Mouse (Mus musculus) yolk sac, embryonic 10.5 days (tissue): ENCODE results near the gene Gm14085.

Source experiments
- DNase-seq: peaks from one replicate; pipeline ENCODE4 v3.0.0-alpha.2; 2017; ENCODE audit warnings: low spot score

Gm14085 gene

DNA sequence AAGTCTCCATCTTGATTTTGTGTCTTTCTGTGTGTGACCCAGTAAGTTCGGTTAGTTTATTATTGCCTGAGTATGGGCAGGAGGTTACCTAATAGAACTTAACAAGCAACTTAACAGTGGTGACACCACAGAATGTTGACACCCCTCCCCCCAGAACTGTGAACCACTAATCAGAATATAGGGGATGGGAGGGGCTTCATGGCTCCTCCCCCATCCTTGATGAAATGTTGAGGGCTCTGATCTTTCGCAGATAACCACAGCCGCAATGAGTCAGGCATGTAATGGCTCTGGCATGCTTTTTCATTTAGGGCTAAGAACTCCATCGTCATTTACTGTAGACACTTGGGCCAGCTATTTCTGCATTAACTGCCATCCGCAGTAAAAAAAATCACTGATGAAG, 76.5 kb downstream of the Gm14085 start:
- no peak for DNase-seq

DNA sequence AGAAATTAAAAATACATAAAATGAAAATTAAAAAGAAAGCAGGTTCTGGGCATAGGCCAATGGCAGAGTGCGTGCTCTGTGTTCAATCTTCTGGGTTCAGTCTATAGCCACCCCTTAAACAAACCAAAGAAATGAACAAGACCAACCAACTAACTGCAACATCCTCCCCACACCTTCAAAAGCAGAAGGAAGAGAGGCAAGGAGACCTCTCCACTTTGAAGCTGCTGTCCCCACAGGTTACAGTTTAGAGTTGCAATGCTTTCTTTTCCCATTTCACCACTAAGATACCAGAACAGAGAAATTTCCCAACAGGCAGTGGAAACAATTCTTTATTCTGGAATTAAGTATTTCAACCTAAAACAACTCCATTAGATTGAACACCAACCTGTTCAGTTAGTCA, 77.5 kb downstream of the Gm14085 start:
- no peak for DNase-seq

DNA sequence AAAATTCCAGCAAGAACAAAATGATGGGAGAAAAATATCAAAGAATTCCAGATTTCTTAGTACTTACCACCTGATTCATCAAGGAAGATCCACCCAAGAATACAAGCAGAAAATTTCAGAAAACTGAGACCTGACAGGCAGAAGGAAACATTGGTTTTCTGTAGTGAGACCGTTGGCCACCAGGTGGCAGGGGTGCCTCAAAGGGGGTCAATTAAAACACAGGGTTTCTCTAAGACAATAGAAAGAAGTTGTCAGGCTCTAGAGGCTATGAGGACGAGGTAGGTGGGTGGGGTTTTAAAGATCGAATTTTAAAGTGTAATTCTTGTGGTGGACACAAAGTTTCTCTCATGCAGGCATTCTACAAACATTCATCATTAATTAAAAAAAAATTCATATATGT, 84.7 kb downstream of the Gm14085 start:
- DNase-seq, result no peak

DNA sequence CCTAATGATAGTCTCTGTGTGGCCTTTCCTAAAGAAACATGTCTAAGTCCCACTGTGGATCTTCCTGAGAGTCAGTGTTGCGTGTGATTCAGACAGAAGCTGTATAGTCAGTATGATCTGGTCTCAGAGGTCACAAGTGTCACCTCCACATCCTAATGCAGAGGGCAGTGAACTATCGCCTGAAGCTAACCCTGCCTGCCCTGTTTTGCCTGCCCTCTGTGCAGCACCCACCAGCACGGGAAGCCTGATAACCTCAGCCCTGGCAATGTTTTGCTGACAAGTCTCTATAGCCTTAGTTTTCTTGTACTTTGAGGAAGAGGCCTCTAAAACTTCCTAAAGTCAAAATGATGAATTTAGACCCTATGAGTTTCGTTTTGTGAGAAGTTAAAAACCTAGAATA, 85.7 kb downstream of the Gm14085 start:
- no peak for DNase-seq

DNA sequence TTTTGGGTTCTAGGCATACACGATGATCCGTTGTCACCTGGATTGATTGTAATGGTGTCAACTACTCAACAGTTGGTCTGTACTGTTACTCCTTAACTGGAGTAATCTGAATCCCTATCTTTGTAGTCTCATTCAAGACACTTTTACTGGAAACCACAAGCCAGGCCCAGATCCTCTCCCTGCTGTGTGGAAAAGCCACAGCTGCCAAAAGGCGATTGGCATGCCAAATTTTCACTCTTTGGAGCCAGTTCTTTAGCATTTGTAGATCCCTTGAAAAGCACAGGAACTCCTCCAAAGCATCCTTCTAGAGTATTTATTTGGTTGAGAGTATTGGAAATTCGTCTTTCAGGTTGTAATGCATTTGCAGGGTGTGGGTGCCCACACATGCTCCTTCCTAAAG, 86.6 kb downstream of the Gm14085 start:
- no peak for DNase-seq

DNA sequence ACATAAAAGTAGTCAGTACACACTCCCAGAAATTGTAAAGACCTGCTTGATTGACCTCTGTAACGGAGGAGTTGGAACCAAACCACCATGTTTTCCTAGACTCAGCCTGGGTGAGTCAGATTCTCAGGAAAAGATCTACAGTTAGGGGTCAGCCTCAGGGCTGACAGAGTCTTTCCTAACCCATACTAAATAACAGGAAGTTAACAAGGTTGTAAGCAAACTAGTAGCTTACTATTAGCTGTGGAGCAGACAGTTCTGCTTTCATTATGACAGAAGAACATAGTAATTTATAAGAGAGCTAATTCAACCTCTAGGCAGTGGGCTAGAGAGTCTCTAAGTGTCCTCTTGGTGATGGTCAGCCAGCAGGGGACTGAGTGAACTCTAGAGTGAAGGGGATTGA, 87.7 kb downstream of the Gm14085 start:
- DNase-seq, result no peak

DNA sequence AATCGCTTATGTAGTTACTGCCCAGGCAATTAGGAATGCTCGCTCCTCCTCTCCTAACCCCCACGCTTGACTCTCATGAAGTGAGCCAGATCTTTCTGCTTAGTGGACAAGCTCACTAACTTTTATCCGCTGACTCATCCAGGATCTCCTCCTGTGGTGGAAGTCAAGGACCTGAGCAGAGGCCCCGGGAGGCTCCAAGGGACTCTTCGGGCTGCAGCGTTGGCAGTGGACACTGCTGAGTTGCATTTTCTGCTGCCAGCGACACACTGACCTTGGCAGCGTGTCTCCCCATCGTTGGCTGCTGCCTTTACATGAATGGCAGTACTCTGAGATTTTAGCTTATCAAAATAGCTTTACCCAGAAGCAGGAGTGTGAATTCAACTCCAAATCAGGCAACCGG, 90.7 kb downstream of the Gm14085 start:
- DNase-seq, result no peak

DNA sequence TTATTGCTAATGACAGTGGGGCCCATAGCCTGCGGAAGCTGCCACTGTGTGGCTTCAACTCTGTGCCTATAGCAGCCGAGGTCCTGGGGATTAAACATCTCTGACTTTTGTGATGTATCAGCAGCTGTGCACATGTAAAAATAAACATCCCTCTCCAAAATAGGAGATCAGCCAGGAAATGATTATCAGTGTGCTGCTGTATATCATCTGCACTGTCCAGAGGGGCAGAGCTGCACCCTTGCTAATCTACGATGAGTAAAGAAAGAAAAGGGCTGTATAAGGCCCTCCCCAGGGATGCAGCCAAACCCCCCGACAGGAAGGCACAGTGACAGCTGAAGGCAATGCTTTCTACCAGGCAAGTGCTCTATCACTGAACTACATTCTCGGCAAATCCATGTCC, 91.6 kb downstream of the Gm14085 start:
- no peak for DNase-seq

DNA sequence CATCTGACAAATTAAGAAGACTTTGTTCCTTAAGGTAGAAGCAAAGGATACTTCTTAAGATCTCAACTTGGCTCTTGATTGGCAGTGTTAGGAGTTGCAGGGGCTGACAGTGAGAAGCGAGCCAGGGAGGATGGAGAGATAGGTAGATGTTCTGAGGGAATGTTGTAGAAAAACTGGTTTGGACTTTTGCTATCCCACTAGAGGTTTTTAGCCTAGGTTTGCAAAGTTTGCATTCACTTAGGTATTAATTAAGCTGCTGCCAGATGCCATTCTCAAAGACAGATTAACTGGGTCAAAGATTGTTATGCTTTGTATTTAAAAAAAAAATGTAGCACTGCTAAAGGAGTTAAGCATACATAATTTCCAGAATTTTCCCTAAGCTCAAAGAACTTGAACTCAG, 92.6 kb downstream of the Gm14085 start:
- DNase-seq, result no peak
